Mouse (Mus musculus): ENCODE measurements around the gene Trnp1. TPM values are rescaled to one million over a fixed set of nuclear protein-coding genes. Genes with fewer than 3 reads are reported as not detected.

Trnp1 gene
- polyA plus RNA-seq, 1 experiment = 1.0 TPM

DNA sequence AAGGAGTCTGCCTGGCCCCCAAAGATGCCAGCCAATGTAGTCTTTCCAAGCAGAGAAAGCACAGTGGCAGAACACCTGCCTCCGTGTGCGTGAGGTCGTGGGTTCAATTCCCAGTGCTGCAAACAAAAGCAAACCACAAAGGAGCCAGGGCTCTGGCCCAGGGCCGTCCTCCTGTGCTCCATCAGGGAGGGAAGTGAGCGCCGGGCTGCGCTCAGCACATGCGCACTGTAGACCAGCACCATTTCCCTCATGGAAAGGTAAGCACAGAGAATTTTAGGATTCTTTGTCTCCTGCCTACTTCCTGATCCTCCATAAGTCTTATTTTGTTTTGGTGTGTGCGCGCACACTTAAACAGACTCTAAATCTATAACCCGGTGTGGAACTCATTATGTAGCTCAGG lies 50.4 kb downstream of the Trnp1 start:
- Histone ChIP-seq H3K4me1 (ENCODE audit: control insufficient read depth, insufficient read depth, low read length) (peaks cover 8% of the 10 kb centered on the region), H3K4me3 (ENCODE audit: insufficient read depth, low read length) (no peak overlapping the region), H3K27ac (ENCODE audit: insufficient read depth, low read depth, low read length) (no peak overlapping the region)
- TF ChIP-seq CTCF (IDR thresholded peaks at IDR 0.05; ENCODE audit: low read depth, low read length) = no peak
- no peak for TF ChIP-seq POLR2A (IDR thresholded peaks at IDR 0.05; ENCODE audit: borderline replicate concordance, low read depth, low read length)

DNA sequence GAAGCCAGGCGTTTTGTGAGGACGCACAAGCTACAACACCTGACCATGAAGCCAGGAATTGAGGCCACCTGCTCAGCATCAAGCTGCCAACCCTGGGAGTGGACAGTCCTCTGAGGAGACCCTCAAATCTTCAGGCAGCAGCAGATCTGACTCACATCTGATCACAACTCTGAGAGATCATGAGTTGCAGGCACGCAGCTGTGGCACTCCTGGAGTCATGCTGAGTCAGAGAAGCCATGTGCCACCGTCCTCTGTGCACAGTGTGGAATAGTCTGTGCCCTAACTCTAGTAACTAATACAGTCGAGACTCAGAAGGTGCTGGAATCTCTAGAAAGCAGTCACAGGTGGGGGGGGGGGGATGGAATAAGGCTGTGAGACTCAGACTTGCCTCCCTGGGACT lies 51.0 kb downstream of the Trnp1 start:
- Histone ChIP-seq H3K4me3 (ENCODE audit: insufficient read depth, low read length) (no peak overlapping the region), H3K4me1 (ENCODE audit: control insufficient read depth, insufficient read depth, low read length) (peaks cover 4% of the 10 kb centered on the region; the same call in 1 of the 2 replicates), H3K27ac (ENCODE audit: insufficient read depth, low read depth, low read length) (no peak overlapping the region)
- TF ChIP-seq CTCF (IDR thresholded peaks at IDR 0.05; ENCODE audit: low read depth, low read length) (no peak), POLR2A (IDR thresholded peaks at IDR 0.05; ENCODE audit: borderline replicate concordance, low read depth, low read length) (no peak)

DNA sequence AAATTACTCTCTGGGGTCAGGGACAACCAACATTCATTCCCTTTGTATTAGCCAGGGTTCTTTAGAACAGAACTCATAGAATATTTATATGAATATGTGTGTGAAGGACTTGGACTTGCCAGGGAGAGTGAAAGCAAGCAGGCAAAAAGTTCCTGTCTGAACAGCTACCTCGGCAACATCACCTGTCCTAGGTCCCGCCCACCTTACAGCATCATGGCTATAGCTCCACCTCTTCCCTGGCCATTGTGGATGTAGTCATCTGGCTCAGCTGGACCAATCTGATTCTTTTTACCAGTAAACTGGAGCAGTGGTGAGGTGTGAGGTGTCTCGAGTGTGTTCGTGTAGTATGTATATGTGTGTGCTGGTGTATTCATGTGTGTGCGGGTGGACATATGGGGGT lies 52.6 kb downstream of the Trnp1 start:
- H3K4me1 ChIP-seq (ENCODE audit: control insufficient read depth, insufficient read depth, low read length) = 0 out of 2 replicates have a peak, but pooled peaks cover under 1% of the 10 kb centered on the region
- TF ChIP-seq CTCF (IDR thresholded peaks at IDR 0.05; ENCODE audit: low read depth, low read length) (no peak), POLR2A (IDR thresholded peaks at IDR 0.05; ENCODE audit: borderline replicate concordance, low read depth, low read length) (no peak)

GRCm38 (mm10) chr4:133443085-133443484 lies 55.3 kb downstream of the Trnp1 start:
- no peak overlapping the region for H3K27ac ChIP-seq (ENCODE audit: insufficient read depth, low read depth, low read length)
- no peak overlapping the region for H3K4me3 ChIP-seq (ENCODE audit: insufficient read depth, low read length)
- H3K4me1 ChIP-seq (ENCODE audit: control insufficient read depth, insufficient read depth, low read length) = 0 out of 2 replicates have a peak, but pooled peaks cover 2% of the 10 kb centered on the region
- TF ChIP-seq CTCF (IDR thresholded peaks at IDR 0.05; ENCODE audit: low read depth, low read length) = no peak
- no peak for TF ChIP-seq POLR2A (IDR thresholded peaks at IDR 0.05; ENCODE audit: borderline replicate concordance, low read depth, low read length)

More for the DNA sequence above, 52.6 kb downstream of the Trnp1 start:
- no peak overlapping the region for H3K4me3 ChIP-seq (ENCODE audit: insufficient read depth, low read length)
- no peak overlapping the region for H3K27ac ChIP-seq (ENCODE audit: insufficient read depth, low read depth, low read length)

- Histone ChIP-seq H3K4me1 (ENCODE audit: control insufficient read depth, insufficient read depth, low read length) (0 out of 2 replicates have a peak, but pooled peaks cover 2% of the 10 kb centered on the region), H3K27ac (ENCODE audit: insufficient read depth, low read depth, low read length) (no peak overlapping the region), H3K4me3 (ENCODE audit: insufficient read depth, low read length) (no peak overlapping the region)
- TF ChIP-seq POLR2A (IDR thresholded peaks at IDR 0.05; ENCODE audit: borderline replicate concordance, low read depth, low read length) (no peak), CTCF (IDR thresholded peaks at IDR 0.05; ENCODE audit: low read depth, low read length) (no peak)
Measured at GRCm38 (mm10) chr4:133442194-133442593, 56.2 kb downstream of the Trnp1 start.

Other genes starting within 250 kb of the Trnp1 start
- not detected in 2 replicates for gene Sytl1, start 235.4 kb downstream of the Trnp1 start, polyA plus RNA-seq (2012; ENCODE audit: insufficient read depth, insufficient read length, missing spikeins)
- 36.1 and 40.8 TPM in 2 replicates for gene Tmem222, start 220.8 kb downstream of the Trnp1 start, polyA plus RNA-seq (2012; ENCODE audit: insufficient read depth, insufficient read length, missing spikeins)
- gene Wdtc1, start 145.1 kb downstream of the Trnp1 start, polyA plus RNA-seq (2012; ENCODE audit: insufficient read depth, insufficient read length, missing spikeins) = 30.5 TPM in 2 replicates
- 27.7 and 31.6 TPM in 2 replicates for gene Slc9a1, start 128.8 kb downstream of the Trnp1 start, polyA plus RNA-seq (2012; ENCODE audit: insufficient read depth, insufficient read length, missing spikeins)
- gene Tent5b, start 18.4 kb downstream of the Trnp1 start, polyA plus RNA-seq (2012; ENCODE audit: insufficient read depth, insufficient read length, missing spikeins) = not detected in 2 replicates
- gene Kdf1, start 20.4 kb upstream of the Trnp1 start, polyA plus RNA-seq (2012; ENCODE audit: insufficient read depth, insufficient read length, missing spikeins) = not detected in 2 replicates
- gene Nudc, start 47.4 kb upstream of the Trnp1 start, polyA plus RNA-seq (2012; ENCODE audit: insufficient read depth, insufficient read length, missing spikeins) = 107 and 110 TPM in 2 replicates
- gene Nr0b2, start 54.8 kb upstream of the Trnp1 start, polyA plus RNA-seq (2012; ENCODE audit: insufficient read depth, insufficient read length, missing spikeins) = not detected in 2 replicates
- 12.9 and 17.4 TPM in 2 replicates for gene Gpatch3, start 76.2 kb upstream of the Trnp1 start, polyA plus RNA-seq (2012; ENCODE audit: insufficient read depth, insufficient read length, missing spikeins)
- gene Gpn2, start 85.8 kb upstream of the Trnp1 start, polyA plus RNA-seq (2012; ENCODE audit: insufficient read depth, insufficient read length, missing spikeins) = 9.3 and 11.2 TPM in 2 replicates
- 2.5 and 3.3 TPM in 2 replicates for gene Sfn, start 103.6 kb upstream of the Trnp1 start, polyA plus RNA-seq (2012; ENCODE audit: insufficient read depth, insufficient read length, missing spikeins)
- 19.4 and 27.4 TPM in 2 replicates for gene Zdhhc18, start 151.6 kb upstream of the Trnp1 start, polyA plus RNA-seq (2012; ENCODE audit: insufficient read depth, insufficient read length, missing spikeins)
- 15.5 and 16.6 TPM in 2 replicates for gene Pigv, start 174.1 kb upstream of the Trnp1 start, polyA plus RNA-seq (2012; ENCODE audit: insufficient read depth, insufficient read length, missing spikeins)